In the genomic region with DNA sequence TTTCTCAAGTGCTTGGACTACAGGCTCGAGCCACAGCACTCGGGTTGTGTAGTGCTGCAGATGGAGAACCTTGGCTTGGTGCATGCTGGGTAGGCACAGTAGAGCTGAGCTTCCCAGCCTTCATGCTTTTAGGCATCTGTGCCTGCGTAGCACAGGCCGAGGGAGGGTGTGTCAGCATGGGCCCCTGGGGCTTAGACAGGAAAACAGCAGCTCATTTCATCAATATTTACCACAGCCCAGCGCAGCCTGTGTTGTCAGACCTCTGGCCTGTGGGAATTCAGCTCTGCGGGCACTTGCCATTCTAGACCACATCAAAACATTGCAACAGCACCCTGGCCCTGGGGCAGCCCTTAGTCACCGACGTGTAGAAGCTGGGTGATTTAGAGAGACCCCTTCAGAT, we compare ENCODE assay signal across 23 mouse cellular contexts. TPM values are rescaled to one million over a fixed set of nuclear protein-coding genes. Genes with fewer than 3 reads are reported as not detected.
DNase-seq lines count a peak whose midpoint lies in the region; ATAC-seq and TF ChIP-seq lines count a peak whose summit lies in the region.
"Had no signal": no experiment of that assay in that cellular context is flagged by ENCODE, and none has a peak within 500 bp of the region (broad histone marks: within the 10 kb centered on the region; RNA-seq: fewer than 3 reads in every experiment).

No protein-coding gene starts in this region.

- H3K4me3 ChIP-seq in liver, embryonic 16.5 days (ENCODE audit: low read depth, low read length), result no peak overlapping the region
- no peak overlapping the region for H3K4me3 ChIP-seq in heart, adult 2 months
- H3K4me3 ChIP-seq in midbrain, embryonic 14.5 days (replicated peaks; ENCODE audit: low read depth, low read length), result no peak overlapping the region
- H3K4me3 ChIP-seq: heart, embryonic 13.5 days; hindbrain, embryonic 12.5 days; kidney, embryonic 15.5 days; midbrain, embryonic 15.5 days; neural tube, embryonic 13.5 days had no signal

- H3K4me1 ChIP-seq in liver, embryonic 16.5 days (ENCODE audit: control insufficient read depth, low read depth, low read length), result peaks cover 14% of the 10 kb centered on the region
- H3K4me1 ChIP-seq in heart, adult 2 months (ENCODE audit: control insufficient read depth, insufficient read depth, low read length), result no peaks in the 10 kb centered on the region
- H3K4me1 ChIP-seq in midbrain, embryonic 14.5 days (ENCODE audit: control insufficient read depth, insufficient read depth, low read length), result peaks cover 18% of the 10 kb centered on the region

- H3K9ac ChIP-seq in liver, embryonic 16.5 days (ENCODE audit: low read depth, low read length), result no peak overlapping the region
- H3K9ac ChIP-seq in heart, adult 2 months (ENCODE audit: low read depth, low read length), result no peak overlapping the region
- no peak overlapping the region for H3K9ac ChIP-seq in midbrain, embryonic 14.5 days (replicated peaks; ENCODE audit: low read length)
- H3K9ac ChIP-seq: heart, embryonic 13.5 days; hindbrain, embryonic 12.5 days; kidney, embryonic 15.5 days; midbrain, embryonic 15.5 days; neural tube, embryonic 13.5 days had no signal

- ATAC-seq in liver, embryonic 16.5 days (ENCODE audit: low read depth), result peak; percentile 66
- no peak for ATAC-seq in midbrain, embryonic 14.5 days (ENCODE audit: low FRiP score, low TSS enrichment)
- ATAC-seq: forebrain, embryonic 16.5 days; intestine, postnatal 0 days; midbrain, embryonic 15.5 days had no signal

- intact Hi-C loops in heart, adult 2 months (cut with DNase I), result no loop called here

- no peak for TF ChIP-seq EP300 in heart, adult 2 months (IDR thresholded peaks at IDR 0.05; ENCODE audit: insufficient read depth, low read depth, low read length)

- no peak for TF ChIP-seq CTCF in heart, adult 2 months (IDR thresholded peaks at IDR 0.05)

- H3K79me2 ChIP-seq in heart, adult 2 months (replicated peaks; ENCODE audit: control insufficient read depth, insufficient read depth, low read length), result no peaks in the 10 kb centered on the region

- no peaks in the 10 kb centered on the region for H3K36me3 ChIP-seq in liver, embryonic 16.5 days (ENCODE audit: control insufficient read depth, insufficient read depth)
- no peaks in the 10 kb centered on the region for H3K36me3 ChIP-seq in heart, adult 2 months (ENCODE audit: control insufficient read depth, insufficient read depth, low read length)
- H3K36me3 ChIP-seq in midbrain, embryonic 14.5 days (ENCODE audit: control insufficient read depth, insufficient read depth, low read length), result no peaks in the 10 kb centered on the region
- H3K36me3 ChIP-seq: heart, embryonic 13.5 days; hindbrain, embryonic 12.5 days; kidney, embryonic 15.5 days; midbrain, embryonic 15.5 days; neural tube, embryonic 13.5 days had no signal

- H3K9me3 ChIP-seq in liver, embryonic 16.5 days (replicated peaks; ENCODE audit: control insufficient read depth, low read length), result no peaks in the 10 kb centered on the region
- H3K9me3 ChIP-seq in midbrain, embryonic 14.5 days (ENCODE audit: control insufficient read depth, low read length), result no peaks in the 10 kb centered on the region
- H3K9me3 ChIP-seq: heart, embryonic 13.5 days; hindbrain, embryonic 12.5 days; kidney, embryonic 15.5 days; midbrain, embryonic 15.5 days; neural tube, embryonic 13.5 days had no signal

- DNase-seq in adrenal gland, postnatal 14 days, result peak; percentile 56
- no peak for DNase-seq in adrenal gland, adult 18-20 months (ENCODE audit: low spot score in 2 of 2)
- DNase-seq in lung, postnatal 25 days (ENCODE audit: low spot score), result peak; percentile 16
- DNase-seq in lung, postnatal 10 days, result no peak
- DNase-seq in heart, adult 2 months, result no peak
- DNase-seq in midbrain, embryonic 14.5 days, result no peak
- DNase-seq: cerebellum, adult 8-10 months; gastrocnemius, postnatal 10 days; heart, adult 18-20 months; kidney, postnatal 36 days had no signal

- 42% methylated on average over 8 of the region's 8 CpGs for WGBS in liver, embryonic 16.5 days (ENCODE audit: insufficient replicate concordance)
- WGBS in heart, adult 2 months, result 82% methylated on average over 8 of the region's 8 CpGs
- WGBS in midbrain, embryonic 14.5 days, result 69% methylated on average over 8 of the region's 8 CpGs

- H3K27ac ChIP-seq in liver, embryonic 16.5 days (ENCODE audit: low read length), result peak overlapping the region; percentile 33; the same call in 1 of the 2 replicates
- no peak overlapping the region for H3K27ac ChIP-seq in heart, adult 2 months
- no peak overlapping the region for H3K27ac ChIP-seq in midbrain, embryonic 14.5 days (replicated peaks; ENCODE audit: low read depth, low read length)
- H3K27ac ChIP-seq: heart, embryonic 13.5 days; hindbrain, embryonic 12.5 days; kidney, embryonic 15.5 days; midbrain, embryonic 15.5 days; neural tube, embryonic 13.5 days had no signal

- no peaks in the 10 kb centered on the region for H3K27me3 ChIP-seq in liver, embryonic 16.5 days (ENCODE audit: control insufficient read depth, insufficient read depth, low read depth, low read length)
- H3K27me3 ChIP-seq in heart, adult 2 months (ENCODE audit: control insufficient read depth, insufficient read depth, low read length), result no peaks in the 10 kb centered on the region
- H3K27me3 ChIP-seq in midbrain, embryonic 14.5 days (ENCODE audit: control insufficient read depth, insufficient read depth, low read length), result no peaks in the 10 kb centered on the region

- TF ChIP-seq POLR2A in heart, adult 2 months (IDR thresholded peaks at IDR 0.05; ENCODE audit: insufficient read depth, low read depth, low read length), result no peak

- H3K4me2 ChIP-seq in liver, embryonic 16.5 days (ENCODE audit: low read depth, low read length), result no peak overlapping the region
- H3K4me2 ChIP-seq in midbrain, embryonic 14.5 days (ENCODE audit: low read length), result no peak overlapping the region
- H3K4me2 ChIP-seq: heart, embryonic 13.5 days; hindbrain, embryonic 12.5 days; kidney, embryonic 15.5 days; midbrain, embryonic 15.5 days; neural tube, embryonic 13.5 days had no signal

RNA-seq across cellular contexts. Expression of a gene that starts 10.2 kb away (rescaled TPM):
- 0.07 and 0.38 TPM in 2 replicates for total RNA-seq in adrenal gland, postnatal 14 days (2021)
- under 1 TPM in 1 of 2 experiments, not detected in 1; 0.06 TPM for total RNA-seq in adrenal gland, adult 18-20 months (2021)
- 0.04 TPM in 2 replicates for polyA plus RNA-seq in liver, embryonic 16.5 days (2015; fragmentation: Nextera tagmentation; extraction: Ambion mirVana)
- not detected for total RNA-seq in heart, adult 2 months (2021)
- polyA plus RNA-seq in heart, adult 2 months (2012; rRNA removed), result not detected in 2 replicates
- 14.8 and 18.8 TPM in 2 replicates for polyA plus RNA-seq in midbrain, embryonic 14.5 days (2014; fragmentation: Nextera tagmentation; extraction: Ambion mirVana)
- total RNA-seq: heart, adult 18-20 months; heart, postnatal 25 days; megakaryocyte-erythroid progenitor cell, adult 5-6 weeks; MEL had no signal
- polyA plus RNA-seq: heart, embryonic 13.5 days had no signal

RNA-seq across cellular contexts. Expression of a gene that starts 31.1 kb away (rescaled TPM):
- total RNA-seq in adrenal gland, postnatal 14 days (2021), result 14.4 and 14.9 TPM in 2 replicates
- total RNA-seq in adrenal gland, adult 18-20 months (2021), result 10 to 100 TPM; 14.3 to 15.4 TPM
- polyA plus RNA-seq in liver, embryonic 16.5 days (2015; fragmentation: Nextera tagmentation; extraction: Ambion mirVana), result 0.04 and 0.15 TPM in 2 replicates
- total RNA-seq in heart, adult 2 months (2021), result under 1 TPM; 0.36 to 0.57 TPM
- polyA plus RNA-seq in heart, adult 2 months (2012; rRNA removed), result 1.2 and 2.3 TPM in 2 replicates
- 1.1 and 6.6 TPM in 2 replicates for polyA plus RNA-seq in midbrain, embryonic 14.5 days (2014; fragmentation: Nextera tagmentation; extraction: Ambion mirVana)
- total RNA-seq: megakaryocyte-erythroid progenitor cell, adult 5-6 weeks; MEL had no signal

RNA-seq across cellular contexts. Expression of a gene that starts 45.6 kb away (rescaled TPM):
- 0.19 TPM in 1 of 2 replicates, not detected in the other for total RNA-seq in adrenal gland, postnatal 14 days (2021)
- total RNA-seq in adrenal gland, adult 18-20 months (2021), result not detected
- polyA plus RNA-seq in liver, embryonic 16.5 days (2015; fragmentation: Nextera tagmentation; extraction: Ambion mirVana), result 0.05 and 0.07 TPM in 2 replicates
- total RNA-seq in heart, adult 2 months (2021), result not detected
- polyA plus RNA-seq in heart, adult 2 months (2012; rRNA removed), result 0.04 TPM in 1 of 2 replicates, not detected in the other
- 0.13 TPM in 1 of 2 replicates, not detected in the other for polyA plus RNA-seq in midbrain, embryonic 14.5 days (2014; fragmentation: Nextera tagmentation; extraction: Ambion mirVana)
- total RNA-seq: gastrocnemius, postnatal 10 days; heart, postnatal 25 days; left cerebral cortex, adult 18-20 months; left cerebral cortex, postnatal 36 days; megakaryocyte-erythroid progenitor cell, adult 5-6 weeks; MEL had no signal

Comparison
In these comparisons a context has a peak if more than half of its experiments do, and no peak if none do; other contexts are left out.
1. DNase-seq: peak in adrenal gland, postnatal 14 days (single experiment) and lung, postnatal 25 days (single experiment); none in adrenal gland, adult 18-20 months (0 of 2), lung, postnatal 10 days (single experiment), heart, adult 2 months (0 of 2) and midbrain, embryonic 14.5 days (single experiment).